Mouse (Mus musculus) adrenal gland, postnatal 0 days (tissue): ENCODE results near the gene Npr3. TPM values are rescaled to one million over a fixed set of nuclear protein-coding genes. Genes with fewer than 3 reads are reported as not detected.

ENCODE experiments used
- polyA plus RNA-seq: library from polyadenylated mRNA; unstranded; fragments of >200 nt; fragmentation: Nextera tagmentation; extraction: Ambion mirVana; gene quantifications from 2 replicates; pipeline ENCODE4 v1.2.1, GENCODE M21; 2015

The Npr3 gene
- 4.2 and 4.7 TPM in 2 replicates for polyA plus RNA-seq

DNA sequence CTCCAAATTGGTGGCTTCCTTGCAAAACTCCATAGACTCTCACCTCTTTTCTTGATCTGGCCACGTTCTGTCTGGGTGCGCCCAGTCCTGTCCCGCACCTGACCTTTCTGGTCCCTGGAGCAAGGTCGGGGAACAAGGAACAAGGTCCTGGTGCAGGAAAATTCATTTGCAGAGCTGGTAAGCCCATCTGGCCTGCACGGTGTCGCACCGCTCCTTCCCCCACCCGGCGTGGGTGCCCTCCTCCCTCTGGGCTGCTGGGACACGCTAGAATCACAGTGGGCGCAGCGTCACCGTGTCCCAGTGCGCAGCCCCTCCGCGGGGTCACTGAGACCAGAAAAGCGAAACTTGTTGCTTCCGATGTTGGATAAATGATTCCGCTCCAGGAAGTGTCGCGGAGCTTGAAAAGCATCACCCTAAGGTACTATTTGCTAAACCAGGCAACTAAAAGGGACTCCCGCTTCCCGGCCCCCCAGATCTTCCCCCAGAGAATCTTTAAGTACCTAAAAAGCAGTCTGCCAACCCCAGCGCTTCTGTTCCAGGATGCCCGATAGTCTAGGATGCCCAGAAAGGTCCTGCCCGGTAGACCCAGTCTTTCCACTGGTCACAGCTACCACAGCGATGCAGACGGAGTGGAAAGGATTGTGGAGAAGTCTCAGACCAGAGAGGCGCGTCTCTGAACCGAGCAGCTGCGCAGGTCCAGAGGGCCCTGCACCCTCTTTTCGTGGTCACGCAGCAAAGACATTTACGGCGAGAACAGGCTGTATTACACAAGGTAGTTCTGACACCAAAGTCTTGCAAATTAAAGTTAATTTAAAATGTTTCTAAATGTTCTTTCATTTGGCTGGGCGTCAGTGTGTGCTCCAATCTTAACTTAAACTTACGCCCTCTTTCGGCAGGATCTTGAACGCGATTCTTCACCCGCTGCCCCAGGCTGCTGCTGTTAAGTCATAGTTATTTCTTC, at the start of gene Npr3:
Gene Npr3, minus strand, starts transcription at position 717 of the 961 bp plus-strand sequence.

Other genes starting within 250 kb of the Npr3 start
- gene Sub1, start 89.7 kb upstream of the Npr3 start, polyA plus RNA-seq: 866 and 1,302 TPM in 2 replicates
- gene Zfr, start 210.5 kb upstream of the Npr3 start, polyA plus RNA-seq: 98.5 and 118 TPM in 2 replicates